Mouse (Mus musculus) cerebral cortex, adult 2 months (tissue): ENCODE results near the gene Gm9803.

ENCODE experiments used
- WGBS: fragments of 180-500 bp; shearing (Covaris S2); methylation state at CpG from one replicate; pipeline ENCODE4 v1.1.7; 2018; 5-methylcytosine and 5-hydroxymethylcytosine counted together

Gm9803 gene

DNA sequence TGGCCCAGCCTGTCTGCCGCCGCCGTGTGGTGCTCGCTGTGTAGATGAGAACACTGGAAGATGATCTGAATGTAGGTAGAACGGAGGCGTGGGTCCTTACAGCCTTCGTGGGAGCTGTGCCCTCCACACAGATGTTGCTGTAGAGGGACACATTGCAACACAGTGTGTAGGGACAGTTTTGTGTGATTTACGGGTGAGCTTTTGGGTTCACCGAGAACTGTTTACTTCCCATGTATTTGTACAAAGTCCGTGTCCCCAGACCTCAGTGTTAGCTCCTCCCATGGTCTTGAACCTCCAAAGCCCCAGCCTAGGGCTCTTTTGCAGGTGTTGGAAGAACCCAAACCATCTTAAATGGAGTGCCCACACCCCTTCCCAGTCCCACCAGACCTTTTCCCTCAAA lies 10.9 kb upstream of the Gm9803 start:
- WGBS, result 96% methylated on average over 10 of the region's 10 CpGs

DNA sequence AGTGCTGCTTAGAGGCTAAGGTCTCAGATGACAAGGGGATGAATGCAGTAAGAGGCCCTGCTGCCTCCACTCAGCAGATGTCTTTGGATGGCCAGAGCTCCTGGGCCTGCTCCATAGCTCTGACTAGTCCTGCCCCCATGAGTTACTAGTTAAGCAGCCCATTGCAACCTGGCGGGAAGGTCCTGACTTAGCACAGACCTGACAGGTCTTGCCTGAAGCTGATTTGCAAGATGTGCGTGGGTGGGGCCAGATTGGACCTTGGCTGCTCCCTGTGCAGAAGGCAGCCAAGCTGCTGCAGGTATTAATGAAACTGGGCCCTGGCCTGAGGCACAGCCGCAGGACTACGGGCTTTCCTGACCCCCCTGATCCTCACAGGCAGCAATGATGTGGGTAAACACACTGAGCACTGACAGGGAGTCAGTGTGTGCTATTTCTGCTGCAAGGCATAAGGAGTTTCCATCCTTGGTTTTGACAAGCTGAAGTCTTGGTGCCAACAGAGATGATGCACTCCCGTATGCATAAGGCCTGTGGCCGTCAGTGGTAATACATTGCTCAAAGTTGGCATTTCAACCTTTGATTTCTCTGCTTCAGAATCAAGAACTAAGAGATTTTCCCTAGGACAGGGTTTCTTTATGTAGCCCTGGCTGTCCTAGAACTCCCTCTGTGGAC lies 6.8 kb upstream of the Gm9803 start:
- 63% methylated on average over 6 of the region's 6 CpGs for WGBS

DNA sequence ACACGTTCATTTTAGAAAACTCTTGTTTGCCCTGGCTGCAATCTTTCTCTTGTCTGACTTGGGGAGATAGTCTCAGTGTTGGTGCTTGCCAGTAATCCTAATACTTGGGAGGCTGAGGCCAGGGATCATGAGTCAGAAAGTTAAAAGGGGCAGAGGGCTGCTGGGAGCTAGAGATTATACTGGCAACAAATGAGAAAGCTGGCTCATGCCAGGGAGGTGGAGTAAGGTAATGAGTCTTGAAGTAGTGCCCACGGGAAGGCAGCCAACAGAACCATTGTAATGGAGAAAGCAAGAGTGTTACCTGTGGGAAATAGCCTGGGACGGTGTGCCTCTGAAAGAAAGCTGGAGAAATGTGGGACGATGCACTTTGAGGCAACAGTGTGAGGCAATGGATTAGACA lies 6.0 kb upstream of the Gm9803 start:
- WGBS, result 70% methylated on average over 4 of the region's 4 CpGs

DNA sequence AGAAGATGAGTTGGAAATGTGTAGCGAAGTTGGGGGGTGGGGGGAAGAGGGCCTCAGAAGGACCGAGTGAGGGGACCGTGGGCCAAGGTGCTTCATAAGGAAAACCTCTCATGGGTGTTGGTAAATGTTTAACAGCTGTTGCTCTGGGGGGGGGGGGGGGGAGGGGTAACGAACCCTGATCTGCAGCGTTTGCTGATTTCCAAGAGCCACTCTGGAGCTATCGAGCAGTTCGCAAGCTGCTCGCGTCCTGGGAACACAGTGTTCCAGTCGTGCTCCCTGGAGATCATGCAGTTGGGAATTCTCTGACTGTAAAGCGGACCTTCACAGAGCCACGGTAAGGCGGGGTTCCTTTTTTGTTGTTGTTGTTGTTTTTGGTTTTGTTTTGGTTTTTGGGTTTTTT lies 5.5 kb upstream of the Gm9803 start:
- 84% methylated on average over 13 of the region's 13 CpGs for whole genome bisulfite sequencing

DNA sequence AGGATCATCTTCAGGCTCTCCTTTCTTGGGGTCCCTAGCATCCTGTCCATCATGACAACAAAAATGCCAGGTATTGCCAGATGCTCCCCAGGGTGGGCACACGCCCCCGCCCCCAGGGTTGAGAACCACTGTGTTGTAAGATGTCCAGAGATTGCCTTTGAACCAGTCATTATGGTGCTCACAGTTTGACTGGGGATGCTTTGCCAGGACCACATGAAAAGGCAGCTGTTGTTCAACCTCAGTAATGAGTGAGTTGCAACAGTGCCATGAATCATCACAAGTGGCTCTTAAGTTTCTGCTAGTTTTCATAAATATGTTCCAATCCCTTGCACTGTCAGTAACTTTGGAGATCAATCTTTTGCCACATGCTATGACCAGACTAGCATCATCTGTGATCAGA lies 3.9 kb upstream of the Gm9803 start:
- 99% methylated on average over 2 of the region's 2 CpGs for WGBS

DNA sequence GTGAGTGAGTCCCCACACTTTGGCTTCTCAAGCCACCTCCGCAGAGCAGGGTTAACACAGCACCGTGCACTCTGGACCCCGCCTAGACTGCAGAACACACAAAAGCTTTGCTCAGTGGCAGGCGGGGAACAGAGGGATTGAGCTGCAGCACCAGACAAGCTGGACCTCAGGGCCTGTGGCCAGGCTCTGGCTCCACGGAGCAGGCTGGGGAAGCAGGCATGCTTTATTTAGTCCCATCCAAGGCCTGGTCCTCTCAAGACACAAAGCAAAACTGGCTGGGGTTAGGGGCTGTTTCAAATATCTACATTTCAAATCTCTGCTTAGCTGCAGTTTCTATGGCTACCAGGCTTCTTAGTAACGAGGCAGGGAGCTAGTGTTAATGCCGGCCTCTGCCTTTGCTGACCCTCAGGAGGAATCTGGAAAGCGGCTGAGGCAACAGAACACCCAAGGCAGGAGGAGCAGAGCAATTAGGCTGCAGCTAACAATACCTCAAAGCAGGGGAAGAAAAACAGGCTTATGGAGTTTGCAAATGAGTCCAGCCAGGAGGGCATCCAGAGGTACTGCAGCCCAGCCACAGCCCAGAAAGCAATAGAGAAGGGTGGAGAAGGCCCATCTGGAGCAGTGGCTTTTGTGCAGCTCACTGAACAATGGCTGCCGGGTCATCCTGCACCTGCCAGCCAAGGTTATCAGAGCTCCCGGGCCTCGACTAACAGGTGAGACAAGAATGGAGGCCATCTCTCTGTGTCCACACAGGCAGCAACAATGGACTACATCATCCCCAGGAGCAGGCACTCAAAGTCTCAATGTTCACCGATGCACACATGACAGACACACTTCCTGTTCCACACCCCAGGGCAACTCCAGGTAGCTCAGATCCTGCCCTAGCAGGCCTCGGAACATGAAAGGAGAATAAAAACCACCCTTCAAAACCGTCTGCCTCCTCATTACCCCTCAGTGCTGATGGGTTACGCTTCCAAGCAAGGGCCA lies 3.7 kb downstream of the Gm9803 start:
- WGBS, result 43% methylated on average over 15 of the region's 15 CpGs

DNA sequence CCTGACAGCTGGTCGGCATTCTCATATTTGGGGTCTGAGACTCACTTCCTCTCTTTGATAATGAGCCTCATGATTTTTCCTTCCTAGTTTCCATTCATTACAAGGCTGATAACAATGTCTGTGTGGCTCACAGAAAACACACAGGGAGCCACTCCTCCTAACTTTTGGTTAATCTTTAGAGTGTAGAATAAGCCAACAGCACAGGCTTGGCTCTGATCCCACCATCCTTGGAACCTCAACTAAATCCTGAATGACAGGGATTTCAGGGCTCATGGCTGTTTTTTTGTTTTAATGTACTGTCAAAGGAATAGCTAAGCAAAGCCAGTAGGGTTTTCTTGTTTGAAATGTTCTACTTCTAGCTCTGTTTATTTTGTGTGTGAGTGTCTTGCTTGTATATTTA lies 10.5 kb downstream of the Gm9803 start:
- WGBS, result 78% methylated on average over 1 of the region's 1 CpGs

DNA sequence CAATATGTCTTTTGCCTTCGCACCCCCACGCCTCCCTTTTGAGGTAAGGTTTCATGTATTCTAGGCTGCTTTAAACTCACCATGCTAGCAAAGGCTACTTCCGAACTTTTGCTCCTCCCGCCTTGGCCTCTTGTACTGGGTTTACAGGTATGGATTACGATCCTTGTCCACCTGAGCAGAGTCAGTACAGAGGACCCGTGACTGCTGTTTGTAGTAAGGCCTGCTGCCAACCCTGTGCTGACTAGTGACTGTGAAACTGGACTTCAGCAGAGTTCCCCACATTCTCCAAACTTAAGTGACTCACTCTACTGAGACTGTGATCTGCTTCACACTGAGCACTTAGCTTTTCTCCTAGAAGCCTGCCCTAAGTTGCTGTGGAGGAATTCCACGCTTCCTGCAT lies 13.8 kb downstream of the Gm9803 start:
- 92% methylated on average over 7 of the region's 7 CpGs for WGBS

DNA sequence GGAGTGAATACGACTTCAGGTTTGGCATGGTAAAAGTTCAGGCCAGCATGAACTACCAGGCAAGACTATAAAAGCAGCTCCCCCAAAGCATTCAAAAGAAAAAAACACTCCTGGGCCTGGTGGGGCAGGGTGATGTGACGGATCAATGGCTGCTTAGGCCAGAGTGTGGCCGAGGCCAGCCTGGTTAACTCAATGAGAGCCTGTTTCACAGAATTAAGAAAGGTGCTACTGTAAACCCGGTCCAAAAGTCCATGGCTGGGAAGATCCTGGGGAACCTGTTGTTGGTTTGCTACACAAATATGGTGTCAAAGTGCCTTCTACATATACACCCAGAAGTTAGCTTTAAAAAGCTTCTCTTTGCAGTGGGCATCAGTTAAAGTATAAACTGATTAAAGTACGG lies 14.9 kb downstream of the Gm9803 start:
- 77% methylated on average over 5 of the region's 5 CpGs for WGBS

DNA sequence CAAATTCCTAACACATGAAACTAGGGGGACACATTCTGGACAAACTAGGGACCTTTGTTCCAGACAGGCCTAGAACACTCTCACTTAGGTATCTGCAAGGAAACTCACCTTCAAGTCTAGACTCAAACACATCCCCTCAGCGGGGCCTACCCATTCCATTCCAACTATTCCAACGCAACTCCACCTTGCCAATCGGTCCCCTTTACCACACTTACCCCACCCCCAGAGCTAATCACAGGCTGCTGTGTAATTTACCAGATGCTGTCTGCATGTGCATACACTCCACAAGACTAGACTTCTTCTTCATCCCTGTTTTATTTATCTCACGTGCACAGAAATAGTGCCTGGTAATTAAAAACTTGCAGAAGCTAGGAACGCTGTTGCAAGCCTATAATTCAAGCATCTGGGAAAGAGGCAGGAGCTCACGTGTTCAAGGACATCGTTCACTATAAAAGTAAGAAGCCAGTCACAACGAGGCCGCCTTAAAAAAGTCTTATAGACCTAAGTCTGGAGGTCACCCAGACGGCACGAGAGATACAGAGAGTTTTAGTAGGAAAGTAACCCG lies 15.9 kb downstream of the Gm9803 start:
- 11% methylated on average over 12 of the region's 12 CpGs for WGBS

DNA sequence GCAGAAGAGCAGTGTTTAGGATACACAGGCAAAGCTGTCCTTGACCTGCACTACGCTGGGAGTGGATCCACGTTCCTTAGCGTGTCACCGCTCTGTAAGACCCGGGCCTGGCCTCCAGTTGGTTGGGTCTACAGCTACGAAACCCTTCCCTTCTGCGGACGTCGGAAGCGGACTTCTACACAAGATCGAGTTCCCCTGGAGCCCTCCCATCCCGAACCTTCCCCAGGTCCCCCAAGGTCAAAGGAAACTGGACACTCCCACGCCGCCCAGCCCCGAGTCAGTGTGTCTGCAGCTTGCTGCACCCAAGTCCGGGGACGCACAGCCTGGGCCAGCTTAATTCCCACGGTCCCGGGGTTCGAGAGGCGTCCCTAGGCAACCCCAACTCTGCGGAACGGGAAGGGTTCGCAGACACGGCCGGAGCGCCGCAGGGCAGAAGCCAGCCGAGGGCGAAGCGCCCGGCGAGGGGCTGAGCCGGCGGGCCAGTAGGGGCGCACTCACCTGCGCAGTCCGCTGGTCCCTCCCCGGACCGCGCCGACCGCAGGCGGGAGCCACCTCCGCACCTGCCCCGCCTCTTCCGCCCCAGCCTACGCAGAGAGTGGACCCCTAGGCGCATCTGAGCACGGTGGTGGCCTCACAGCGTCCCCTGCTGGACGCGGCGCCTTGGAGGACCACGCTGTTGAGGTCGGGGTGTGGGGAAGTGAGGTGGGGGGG lies 16.7 kb downstream of the Gm9803 start, which contains the start of gene 1700021F05Rik:
Gene 1700021F05Rik, minus strand, starts transcription at position 553 of the 711 bp plus-strand sequence.
- under 1% methylated on average over 55 of the region's 56 CpGs for WGBS

DNA sequence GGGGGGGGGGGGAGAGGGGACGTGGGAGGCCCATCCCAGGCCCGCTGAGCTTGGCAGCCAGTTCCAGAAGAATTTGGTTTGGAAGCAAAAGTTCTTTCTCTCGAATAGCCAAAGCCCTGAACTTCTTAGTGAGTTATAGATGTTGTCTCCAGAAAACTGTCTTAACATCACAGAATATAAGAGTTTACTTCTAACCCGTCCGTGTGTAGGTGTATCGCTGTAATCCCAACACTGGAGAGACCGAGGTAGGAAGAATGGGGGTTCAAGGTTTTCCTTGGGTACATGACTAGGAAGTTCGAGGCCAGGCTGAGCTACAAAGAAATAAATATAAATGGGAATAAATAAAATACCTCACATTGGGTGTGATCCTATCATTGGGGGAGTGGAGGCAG lies 17.3 kb downstream of the Gm9803 start:
- WGBS, result 34% methylated on average over 7 of the region's 8 CpGs

DNA sequence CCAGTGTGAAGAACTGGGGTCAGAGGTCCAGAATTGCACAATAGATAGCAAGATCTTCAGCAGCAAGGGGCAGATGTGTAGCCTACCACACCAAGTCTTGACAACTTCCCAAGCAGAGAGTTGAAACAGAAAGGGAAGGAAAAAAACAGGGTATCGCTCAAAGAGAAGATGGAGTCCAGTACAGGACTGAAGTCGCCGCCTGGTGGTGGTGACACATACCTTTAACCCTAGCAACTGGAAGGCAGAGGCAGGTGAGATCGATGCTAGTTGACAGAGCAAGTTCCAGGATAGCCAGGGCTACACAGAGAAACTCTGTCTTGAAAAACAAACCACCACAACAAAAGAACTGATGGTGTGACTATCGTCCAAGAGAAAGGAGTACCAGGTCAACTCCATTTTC lies 25.5 kb downstream of the Gm9803 start:
- WGBS, result 70% methylated on average over 5 of the region's 5 CpGs

DNA sequence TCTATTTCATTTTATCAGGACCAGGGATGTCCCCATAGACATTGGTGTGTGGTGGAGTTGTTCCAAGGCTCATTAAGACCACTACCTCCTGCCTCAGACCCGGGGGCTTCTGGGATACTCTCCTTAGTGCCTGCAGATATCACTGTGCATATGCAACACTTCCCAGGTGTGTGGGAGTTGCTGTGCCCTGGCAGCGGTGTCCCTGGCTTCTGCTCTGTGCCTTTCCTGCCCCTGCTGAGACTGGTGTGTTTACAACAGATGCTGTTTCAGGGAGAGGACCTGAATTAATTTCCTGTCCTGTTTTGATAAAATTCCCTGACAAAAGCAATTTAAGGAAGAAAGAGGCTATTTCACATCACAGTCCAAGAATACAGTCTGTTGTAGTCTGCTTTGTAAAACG lies 27.0 kb downstream of the Gm9803 start:
- 30% methylated on average over 3 of the region's 3 CpGs for WGBS

DNA sequence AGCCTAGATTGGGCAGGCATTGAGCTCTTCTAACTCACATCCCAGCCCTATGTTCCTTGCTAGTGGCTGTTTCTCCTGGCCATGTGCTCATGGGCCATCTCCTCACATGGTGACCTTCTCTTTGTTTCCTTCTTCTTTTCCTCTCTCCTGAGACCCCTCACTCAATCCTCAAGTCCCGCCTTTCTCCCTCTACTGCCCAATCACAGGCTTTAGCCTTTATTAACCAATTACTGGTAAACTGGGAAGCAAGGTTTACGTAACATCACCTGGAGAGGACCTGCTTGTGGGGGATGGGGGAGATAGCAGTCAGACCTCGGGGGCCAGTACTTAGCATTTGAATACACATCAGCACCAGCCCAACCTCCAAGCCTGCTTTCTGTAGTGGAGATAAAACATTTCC lies 27.5 kb downstream of the Gm9803 start:
- WGBS, result 49% methylated on average over 3 of the region's 3 CpGs

DNA sequence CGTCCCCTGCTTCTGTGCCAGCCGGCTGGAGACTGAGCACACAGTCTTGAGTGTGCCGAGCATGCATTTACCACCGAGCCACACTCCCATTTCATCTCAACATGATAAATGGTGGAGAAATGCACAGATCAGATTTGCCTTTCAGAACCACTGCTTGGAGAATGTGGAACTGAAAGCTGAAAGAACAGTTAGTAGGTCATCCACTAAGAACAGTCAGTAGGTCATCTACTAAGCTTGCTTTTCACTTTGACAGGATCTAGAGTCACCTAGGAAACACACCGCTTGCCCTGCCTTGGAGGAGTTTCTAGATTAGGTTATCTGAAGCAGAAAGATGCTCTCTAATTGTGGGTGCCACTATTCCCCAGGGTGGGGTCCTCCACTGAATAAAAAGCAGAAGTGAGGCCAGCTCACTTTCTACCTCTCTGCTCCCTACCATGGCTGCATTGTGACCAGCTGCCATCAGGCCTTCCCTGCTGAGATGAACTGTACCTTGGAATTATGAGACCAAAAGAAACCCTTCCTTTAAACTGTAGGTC lies 33.8 kb downstream of the Gm9803 start:
- 80% methylated on average over 5 of the region's 5 CpGs for WGBS

DNA sequence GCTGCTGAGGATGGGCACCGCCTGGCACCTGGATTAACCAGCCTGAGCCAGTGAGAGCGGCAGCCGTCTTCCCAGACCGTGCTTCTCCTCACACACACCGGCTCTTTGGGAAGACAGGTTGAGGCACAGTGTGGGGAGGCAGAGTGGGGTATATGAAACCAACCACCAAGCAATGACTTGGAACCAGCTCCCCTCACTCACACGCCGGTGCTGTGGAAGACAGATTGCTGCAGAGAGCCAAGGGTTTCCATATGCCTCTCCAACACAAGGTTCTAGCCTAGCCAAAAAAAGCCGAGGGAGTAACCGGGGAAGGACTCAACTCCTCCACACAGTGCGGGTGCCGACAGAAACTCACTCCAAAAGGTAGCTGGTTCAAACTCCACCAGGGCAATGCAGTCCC lies 35.4 kb downstream of the Gm9803 start:
- 56% methylated on average over 11 of the region's 11 CpGs for WGBS

DNA sequence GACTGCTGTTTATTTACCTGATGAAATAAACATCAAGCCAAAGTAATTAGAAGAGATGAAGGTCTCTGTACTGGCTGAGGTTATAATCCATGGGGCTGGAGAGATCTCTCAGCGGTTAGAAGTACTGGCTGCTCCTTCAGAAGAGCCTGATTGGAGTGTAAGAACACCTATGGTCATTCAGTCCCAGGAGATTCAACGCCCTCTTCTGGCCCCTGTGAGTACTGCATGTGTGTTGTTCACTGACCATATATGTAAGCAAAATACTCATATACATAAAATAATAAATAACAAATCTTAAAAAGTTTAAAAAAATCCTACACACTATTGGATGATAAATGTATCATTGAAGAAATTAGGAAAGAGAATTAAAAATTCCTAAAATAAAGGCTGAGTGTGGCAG lies 36.9 kb downstream of the Gm9803 start:
- WGBS, result 41% methylated on average over 2 of the region's 2 CpGs

DNA sequence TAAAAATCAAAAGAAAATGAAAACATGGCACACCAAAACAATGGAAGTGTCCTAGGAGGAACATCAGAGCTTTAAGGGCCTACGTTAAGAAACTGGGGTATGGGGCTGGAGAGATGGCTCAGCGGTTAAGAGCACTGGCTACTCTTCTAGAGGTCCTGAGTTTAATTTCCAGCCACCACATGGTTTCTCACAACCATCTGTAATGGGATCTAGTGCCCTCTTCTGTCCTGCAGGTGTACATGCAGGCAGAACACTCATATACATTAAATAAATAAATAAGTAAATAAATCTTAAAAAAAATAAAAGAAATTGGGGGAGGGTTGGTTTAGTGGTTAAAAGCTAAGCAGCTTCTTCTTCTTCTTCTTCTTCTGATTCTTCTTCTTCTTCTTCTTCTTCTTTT lies 37.4 kb downstream of the Gm9803 start:
- 90% methylated on average over 2 of the region's 2 CpGs for WGBS
